In the genomic region with DNA sequence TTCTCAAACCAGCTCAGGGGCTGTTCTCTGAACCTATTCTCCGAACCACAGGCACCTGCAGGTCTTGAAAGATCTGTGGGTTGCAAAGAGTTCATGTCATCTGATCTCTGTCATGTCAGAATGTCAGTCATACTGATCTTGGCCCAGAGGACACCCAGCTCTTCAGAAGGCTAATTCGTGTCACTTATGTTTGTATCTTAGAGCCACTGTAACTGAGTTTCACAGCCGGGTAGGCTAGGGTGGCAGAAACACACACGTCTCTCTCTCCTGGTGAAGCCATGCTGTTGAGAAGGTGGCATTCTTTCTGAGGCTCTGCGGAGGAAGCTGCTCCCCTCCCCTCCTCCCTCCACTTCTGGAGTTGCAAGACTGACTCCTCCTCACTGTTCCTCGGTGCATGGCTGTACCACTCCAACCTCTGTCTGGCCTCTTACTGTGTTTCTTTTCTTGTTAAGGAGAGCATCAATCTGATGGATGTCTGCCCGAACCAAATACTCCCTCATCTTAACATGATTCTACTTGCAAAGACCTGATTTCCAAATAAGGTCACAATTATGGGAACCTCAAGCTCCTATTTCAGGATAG, we compare ENCODE assay signal across 26 mouse cellular contexts. TPM values are rescaled to one million over a fixed set of nuclear protein-coding genes. Genes with fewer than 3 reads are reported as not detected.
DNase-seq lines count a peak whose midpoint lies in the region; ATAC-seq lines count a peak whose summit lies in the region.
"Had no signal": no experiment of that assay in that cellular context is flagged by ENCODE, and none has a peak within 500 bp of the region (broad histone marks: within the 10 kb centered on the region; RNA-seq: fewer than 3 reads in every experiment).

No protein-coding gene starts in this region.

- no peak overlapping the region for H3K4me3 ChIP-seq in kidney, embryonic 14.5 days (ENCODE audit: low read length)
- H3K4me3 ChIP-seq in midbrain, embryonic 11.5 days (ENCODE audit: low read depth, low read length): no peak overlapping the region
- no peak overlapping the region for H3K4me3 ChIP-seq in midbrain, embryonic 16.5 days (ENCODE audit: low read depth, low read length)
- H3K4me3 ChIP-seq: embryonic facial prominence, embryonic 15.5 days; erythroblast, embryonic 14.5 days; forebrain, embryonic 10.5 days; heart, embryonic 10.5 days; heart, embryonic 15.5 days; hindbrain, embryonic 13.5 days had no signal

- no peak overlapping the region for H3K4me2 ChIP-seq in kidney, embryonic 14.5 days (replicated peaks; ENCODE audit: low read depth, low read length)
- H3K4me2 ChIP-seq in midbrain, embryonic 11.5 days: no peak overlapping the region
- H3K4me2 ChIP-seq in midbrain, embryonic 16.5 days (ENCODE audit: low read length): no peak overlapping the region
- H3K4me2 ChIP-seq: embryonic facial prominence, embryonic 15.5 days; heart, embryonic 15.5 days; hindbrain, embryonic 13.5 days had no signal

- 49% methylated on average over 7 of the region's 7 CpGs for whole genome bisulfite sequencing in kidney, embryonic 14.5 days
- 89% methylated on average over 7 of the region's 7 CpGs for WGBS in midbrain, embryonic 11.5 days
- WGBS in midbrain, embryonic 16.5 days: 89% methylated on average over 7 of the region's 7 CpGs

- no peak overlapping the region for H3K9ac ChIP-seq in kidney, embryonic 14.5 days (ENCODE audit: low read depth, low read length)
- no peak overlapping the region for H3K9ac ChIP-seq in midbrain, embryonic 11.5 days (ENCODE audit: low read length)
- no peak overlapping the region for H3K9ac ChIP-seq in midbrain, embryonic 16.5 days (ENCODE audit: low read depth, low read length)
- H3K9ac ChIP-seq: embryonic facial prominence, embryonic 15.5 days; heart, embryonic 15.5 days; hindbrain, embryonic 13.5 days had no signal

- H3K9me3 ChIP-seq in kidney, embryonic 14.5 days (ENCODE audit: control insufficient read depth, low read length): no peaks in the 10 kb centered on the region
- no peaks in the 10 kb centered on the region for H3K9me3 ChIP-seq in midbrain, embryonic 11.5 days (ENCODE audit: control insufficient read depth, low read length)
- H3K9me3 ChIP-seq in midbrain, embryonic 16.5 days (replicated peaks; ENCODE audit: control insufficient read depth, low read length, poor library complexity, severe bottlenecking): no peaks in the 10 kb centered on the region
- H3K9me3 ChIP-seq: embryonic facial prominence, embryonic 15.5 days; forebrain, embryonic 10.5 days; G1E; heart, embryonic 10.5 days; heart, embryonic 15.5 days; hindbrain, embryonic 13.5 days had no signal

- peaks cover 6% of the 10 kb centered on the region for H3K4me1 ChIP-seq in kidney, embryonic 14.5 days (ENCODE audit: control insufficient read depth, insufficient read depth, low read length)
- H3K4me1 ChIP-seq in midbrain, embryonic 11.5 days (ENCODE audit: control insufficient read depth, insufficient read depth, low read length): no peaks in the 10 kb centered on the region
- H3K4me1 ChIP-seq in midbrain, embryonic 16.5 days (ENCODE audit: control insufficient read depth, insufficient read depth, low read length): no peaks in the 10 kb centered on the region
- H3K4me1 ChIP-seq: embryonic facial prominence, embryonic 15.5 days; hindbrain, embryonic 13.5 days had no signal

- no peak for DNase-seq in frontal cortex, postnatal 14 days (ENCODE audit: low spot score in 2 of 2)
- no peak for DNase-seq in kidney, postnatal 4 days
- peak; percentile 78 for DNase-seq in midbrain, embryonic 11.5 days (ENCODE audit: low spot score, missing footprints)
- no peak for DNase-seq in layer of hippocampus, postnatal 14 days (ENCODE audit: low spot score in 2 of 2)
- DNase-seq: adrenal gland, adult 8-10 months; adrenal gland, postnatal 36 days; B cell, adult 2 months; cerebellum, adult 11 months; cerebellum, adult 8-10 months; cerebellum, postnatal 14 days; embryo, embryonic 11 days; gastrocnemius, postnatal 36 days; heart, adult 18-20 months; heart, postnatal 14 days had no signal

- no peaks in the 10 kb centered on the region for H3K27me3 ChIP-seq in kidney, embryonic 14.5 days (ENCODE audit: control insufficient read depth, insufficient read depth, low read length)
- H3K27me3 ChIP-seq in midbrain, embryonic 11.5 days (ENCODE audit: control insufficient read depth, insufficient read depth, low read length): no peaks in the 10 kb centered on the region
- no peaks in the 10 kb centered on the region for H3K27me3 ChIP-seq in midbrain, embryonic 16.5 days (ENCODE audit: control insufficient read depth, insufficient read depth, low read depth, low read length)
- H3K27me3 ChIP-seq: embryonic facial prominence, embryonic 15.5 days; heart, embryonic 15.5 days; hindbrain, embryonic 13.5 days had no signal

- H3K27ac ChIP-seq in kidney, embryonic 14.5 days (ENCODE audit: low read depth, low read length): no peak overlapping the region
- no peak overlapping the region for H3K27ac ChIP-seq in midbrain, embryonic 11.5 days (ENCODE audit: low read depth, low read length)
- H3K27ac ChIP-seq in midbrain, embryonic 16.5 days (ENCODE audit: low read length): no peak overlapping the region
- H3K27ac ChIP-seq: embryonic facial prominence, embryonic 15.5 days; forebrain, embryonic 10.5 days; heart, embryonic 10.5 days; heart, embryonic 15.5 days; hindbrain, embryonic 13.5 days had no signal

- no peaks in the 10 kb centered on the region for H3K36me3 ChIP-seq in kidney, embryonic 14.5 days (ENCODE audit: control insufficient read depth, insufficient read depth, low read length)
- no peaks in the 10 kb centered on the region for H3K36me3 ChIP-seq in midbrain, embryonic 11.5 days (ENCODE audit: control insufficient read depth, insufficient read depth, low read length)
- H3K36me3 ChIP-seq in midbrain, embryonic 16.5 days (ENCODE audit: control insufficient read depth, insufficient read depth, low read length): no peaks in the 10 kb centered on the region
- H3K36me3 ChIP-seq: embryonic facial prominence, embryonic 15.5 days; forebrain, embryonic 10.5 days; G1E; heart, embryonic 10.5 days; heart, embryonic 15.5 days; hindbrain, embryonic 13.5 days had no signal

- peak; percentile 84 for ATAC-seq in frontal cortex, adult (ENCODE audit: low TSS enrichment)
- ATAC-seq in kidney, embryonic 14.5 days (ENCODE audit: low FRiP score, low TSS enrichment): peak; percentile 52
- ATAC-seq in midbrain, embryonic 11.5 days (ENCODE audit: low FRiP score): no peak
- ATAC-seq in midbrain, embryonic 16.5 days: no peak
- ATAC-seq: CD4-positive, CD25-positive, alpha-beta regulatory T cell, adult 4 months; forebrain, embryonic 14.5 days had no signal

RNA-seq across cellular contexts. Expression of gene Smim20, which starts 51.1 kb away (rescaled TPM):
- 91.7 and 106 TPM in 2 replicates for polyA plus RNA-seq in kidney, embryonic 14.5 days (2014; fragmentation: Nextera tagmentation; extraction: Ambion mirVana)
- polyA plus RNA-seq in midbrain, embryonic 11.5 days (2014; fragmentation: Nextera tagmentation; extraction: Ambion mirVana): 69.1 and 71.0 TPM in 2 replicates
- 65.6 and 71.0 TPM in 2 replicates for polyA plus RNA-seq in midbrain, embryonic 16.5 days (2015; fragmentation: Nextera tagmentation; extraction: Ambion mirVana)
- total RNA-seq in layer of hippocampus, postnatal 14 days (2021): 10 to 100 TPM; 35.6 to 37.2 TPM

Comparison
In these comparisons a context has a peak if more than half of its experiments do, and no peak if none do; other contexts are left out.
1. ATAC-seq: peak in frontal cortex, adult (single experiment) and kidney, embryonic 14.5 days (single experiment); none in midbrain, embryonic 11.5 days (single experiment) and midbrain, embryonic 16.5 days (single experiment).